Mouse (Mus musculus) MEL (cell line): Measurements from ENCODE around the gene Dynlt1f. TPM values are rescaled to one million over a fixed set of nuclear protein-coding genes. Genes with fewer than 3 reads are reported as not detected.
"Not testable (repeated sequence)": the region's sequence is repeated elsewhere in the genome, so short reads cannot be mapped to it uniquely, and the experiment has no call there.

Experiments used
- DNase-seq: peaks from one replicate; pipeline ENCODE4 v3.0.0; 2011; ENCODE audit warnings: low read depth, low spot score
- H3K27ac ChIP-seq: 2 replicates; pipeline ENCODE4 v1.5.1; 2012; ENCODE audit warnings: low read depth, mild to moderate bottlenecking, control low read depth, low read length, moderate library complexity; ENCODE audit not compliant: control insufficient read depth
- H3K27me3 ChIP-seq, 2 experiments: fragments of 150-350 bp in 1 of 2; sonication (generic) in 1 of 2; 2 replicates each; pipeline ENCODE4 v1.6.1; 2012; ENCODE audit warnings: low read length in 2 of 2, mild to moderate bottlenecking in 2 of 2, improper control_type of control experiment in 1 of 2, moderate library complexity in 1 of 2; ENCODE audit not compliant: insufficient read depth in 2 of 2, control insufficient read depth in 1 of 2
- H3K36me3 ChIP-seq, 2 experiments: 2 replicates each; pipeline ENCODE4 v1.6.1; 2012 to 2014; ENCODE audit warnings: low read length in 2 of 2, improper control_type of control experiment in 1 of 2, inconsistent platforms in 1 of 2, mild to moderate bottlenecking in 1 of 2; ENCODE audit not compliant: insufficient read depth in 2 of 2, control insufficient read depth in 1 of 2
- H3K4me1 ChIP-seq, 2 experiments: fragments of 150-350 bp in 1 of 2; sonication (generic) in 1 of 2; 2 replicates each; pipeline ENCODE4 v1.6.1; 2012; ENCODE audit warnings: low read length in 2 of 2, improper control_type of control experiment in 1 of 2, mild to moderate bottlenecking in 1 of 2; ENCODE audit not compliant: insufficient read depth in 2 of 2, control insufficient read depth in 1 of 2
- H3K4me3 ChIP-seq, 2 experiments: fragments of 150-350 bp in 1 of 2; sonication (generic) in 1 of 2; 2 replicates each; pipeline ENCODE4 v1.5.1; 2012; ENCODE audit warnings: low read depth in 2 of 2, low read length in 2 of 2, mild to moderate bottlenecking in 2 of 2, moderate library complexity in 2 of 2, control low read depth in 1 of 2, improper control_type of control experiment in 1 of 2; ENCODE audit not compliant: control insufficient read depth in 1 of 2, insufficient read depth in 1 of 2
- H3K79me2 ChIP-seq: 2 replicates; pipeline ENCODE4 v1.6.1; 2012; ENCODE audit warnings: mild to moderate bottlenecking, low read length, moderate library complexity; ENCODE audit not compliant: control insufficient read depth, poor library complexity, insufficient read depth
- H3K9ac ChIP-seq: 2 replicates; pipeline ENCODE4 v1.6.1; 2012; ENCODE audit warnings: low read depth, mild to moderate bottlenecking, control low read depth, low read length, moderate library complexity; ENCODE audit not compliant: control insufficient read depth, poor library complexity, severe bottlenecking
- H3K9me3 ChIP-seq: fragments of 150-350 bp; sonication (generic); replicated peaks from 2 replicates; pipeline ENCODE4 v1.6.1; 2012; ENCODE audit warnings: mild to moderate bottlenecking, low read length, improper control_type of control experiment, moderate library complexity; ENCODE audit not compliant: insufficient read depth
- CHD1 ChIP-seq: IDR thresholded peaks from 2 replicates; pipeline ENCODE4 v1.6.1; 2012; ENCODE audit warnings: low read depth, mild to moderate bottlenecking, inconsistent platforms, low read length, improper control_type of control experiment
- CTCF ChIP-seq, 3 experiments: IDR thresholded peaks in 2 of 3; conservative IDR thresholded peaks in 1 of 3; 2 replicates each; pipeline ENCODE4 v1.5.1; 2011 to 2012; ENCODE audit warnings: low read length in 3 of 3, low read depth in 2 of 3, mild to moderate bottlenecking in 2 of 3, improper control_type of control experiment in 1 of 3, inconsistent platforms in 1 of 3, mixed read lengths in 1 of 3, moderate library complexity in 1 of 3; ENCODE audit not compliant: control insufficient read depth in 1 of 3, insufficient read depth in 1 of 3, poor library complexity in 1 of 3, severe bottlenecking in 1 of 3
- GABPA ChIP-seq: IDR thresholded peaks from 2 replicates; pipeline ENCODE4 v1.6.1; 2012; ENCODE audit warnings: low read depth, mild to moderate bottlenecking, inconsistent platforms, low read length, improper control_type of control experiment, moderate library complexity
- GATA1 ChIP-seq: IDR thresholded peaks from 2 replicates; pipeline ENCODE4 v1.6.1; 2011; ENCODE audit warnings: low read depth, low read length, improper control_type of control experiment
- HCFC1 ChIP-seq: IDR thresholded peaks from 2 replicates; pipeline ENCODE4 v1.6.1; 2012; ENCODE audit warnings: low read depth, mild to moderate bottlenecking, inconsistent platforms, low read length, improper control_type of control experiment, moderate library complexity
- NELFE ChIP-seq: IDR thresholded peaks from 2 replicates; pipeline ENCODE4 v1.6.1; 2011; ENCODE audit warnings: low read depth, low read length, improper control_type of control experiment
- NRF1 ChIP-seq: IDR thresholded peaks from 2 replicates; pipeline ENCODE4 v1.6.1; 2014; ENCODE audit warnings: low read depth, mild to moderate bottlenecking, inconsistent platforms, low read length, improper control_type of control experiment, moderate library complexity; ENCODE audit not compliant: poor library complexity, insufficient read depth, severe bottlenecking
- POLR2A ChIP-seq, 2 experiments: IDR thresholded peaks; 2 replicates each; pipeline ENCODE4 v1.6.1; 2011 to 2012; ENCODE audit warnings: low read length in 2 of 2, mild to moderate bottlenecking in 2 of 2, control low read depth in 1 of 2, improper control_type of control experiment in 1 of 2, low read depth in 1 of 2, moderate library complexity in 1 of 2; ENCODE audit not compliant: control insufficient read depth in 1 of 2, insufficient read depth in 1 of 2, poor library complexity in 1 of 2
- POLR2AphosphoS5 ChIP-seq: IDR thresholded peaks from 2 replicates; pipeline ENCODE4 v1.6.1; 2012; ENCODE audit warnings: low read depth, borderline replicate concordance, mild to moderate bottlenecking, inconsistent platforms, low read length, moderate library complexity, mixed read lengths
- RCOR1 ChIP-seq: IDR thresholded peaks from 2 replicates; pipeline ENCODE4 v1.6.1; 2012; ENCODE audit warnings: low read depth, mild to moderate bottlenecking, inconsistent platforms, low read length, improper control_type of control experiment
- TBP ChIP-seq: IDR thresholded peaks from 2 replicates; pipeline ENCODE4 v1.8.0; 2011; ENCODE audit warnings: low read depth, low read length, improper control_type of control experiment
- ZC3H11A ChIP-seq: IDR thresholded peaks from 2 replicates; pipeline ENCODE4 v1.6.1; 2012; ENCODE audit warnings: low read depth, mild to moderate bottlenecking, inconsistent platforms, low read length, improper control_type of control experiment
- ZNF384 ChIP-seq: IDR thresholded peaks from 2 replicates; pipeline ENCODE4 v1.6.1; 2012; ENCODE audit warnings: low read depth, mild to moderate bottlenecking, inconsistent platforms, low read length, improper control_type of control experiment
- polyA plus RNA-seq, 2 experiments: library from polyadenylated mRNA; stranded (reverse) in 1 of 2; unstranded in 1 of 2; fragments of >175 nt in 1 of 2; fragments of >200 nt in 1 of 2; gene quantifications; 2 replicates each; pipeline versions ENCODE4 v1.2.1 to v1.2.4; 2012; ENCODE audit warnings: low replicate concordance in 2 of 2, low read depth in 1 of 2; ENCODE audit not compliant: insufficient read length in 2 of 2, insufficient read depth in 1 of 2, missing spikeins in 1 of 2
- total RNA-seq: library from RNA; depleted of rRNA; stranded (reverse); fragments of 300-350 nt; gene quantifications from 2 replicates; pipeline ENCODE4 v1.2.3, GENCODE M21; 2012

Dynlt1f gene
- total and polyA plus RNA-seq, 3 experiments: 108 to 148 TPM; not detected in 1

DNA sequence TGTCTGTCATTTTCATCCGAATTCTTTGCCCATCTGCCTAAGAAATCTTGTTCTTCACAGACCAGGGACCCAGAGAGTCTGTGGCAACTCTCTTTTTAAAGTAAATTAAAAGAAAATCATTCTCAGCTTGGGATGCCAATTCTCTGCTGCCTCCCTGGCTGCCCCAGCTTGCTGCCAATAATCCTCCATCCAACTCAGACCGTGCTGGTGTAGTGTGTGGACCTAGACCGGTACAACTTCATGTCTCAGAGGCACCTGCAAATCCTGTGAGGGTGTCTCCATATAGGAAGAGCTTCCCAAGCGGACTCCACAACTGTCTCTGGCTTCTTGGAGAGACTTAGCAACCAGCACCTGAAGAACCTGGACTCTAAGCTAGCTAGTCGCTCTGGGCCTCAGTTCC, 18.8 kb downstream of the Dynlt1f start:
- Histone ChIP-seq H3K4me3 (no peak overlapping the region), H3K36me3 (peaks cover 0 to 1% of the 10 kb centered on the region in 2 experiments; a peak in 1 of 4 replicates), H3K9me3 (no peaks in the 10 kb centered on the region), H3K4me1 (no peaks in the 10 kb centered on the region), H3K9ac (no peak overlapping the region), H3K27ac (no peak overlapping the region), H3K27me3 (no peaks in the 10 kb centered on the region), H3K79me2 (no peaks in the 10 kb centered on the region)
- DNase-seq: no peak
- TF ChIP-seq POLR2A (IDR thresholded peaks at IDR 0.05; ENCODE audit: control insufficient read depth in 1 of 2, insufficient read depth in 1 of 2, low read depth in 1 of 2, low read length in 2 of 2, poor library complexity in 1 of 2) (no peak), RCOR1 (no peak), GABPA (no peak), ZC3H11A (no peak), HCFC1 (no peak), CHD1 (no peak), TBP (no peak), ZNF384 (no peak), POLR2AphosphoS5 (no peak), GATA1 (no peak), NELFE (no peak), CTCF (IDR thresholded peaks at IDR 0.05 in 2 of 3, conservative IDR thresholded peaks at IDR 0.05 in 1 of 3; ENCODE audit: control insufficient read depth in 1 of 3, insufficient read depth in 1 of 3, low read depth in 2 of 3, low read length in 3 of 3, poor library complexity in 1 of 3, severe bottlenecking in 1 of 3) (no peak), NRF1 (no peak)

- not testable (repeated sequence) for DNase-seq, H3K4me3 ChIP-seq, H3K4me1 ChIP-seq, H3K79me2 ChIP-seq, H3K27me3 ChIP-seq, H3K9me3 ChIP-seq, H3K36me3 ChIP-seq, H3K27ac ChIP-seq, H3K9ac ChIP-seq
These were observed 19.9 kb downstream of the Dynlt1f start for GRCm38 (mm10) chr17:6635781-6636180.

DNA sequence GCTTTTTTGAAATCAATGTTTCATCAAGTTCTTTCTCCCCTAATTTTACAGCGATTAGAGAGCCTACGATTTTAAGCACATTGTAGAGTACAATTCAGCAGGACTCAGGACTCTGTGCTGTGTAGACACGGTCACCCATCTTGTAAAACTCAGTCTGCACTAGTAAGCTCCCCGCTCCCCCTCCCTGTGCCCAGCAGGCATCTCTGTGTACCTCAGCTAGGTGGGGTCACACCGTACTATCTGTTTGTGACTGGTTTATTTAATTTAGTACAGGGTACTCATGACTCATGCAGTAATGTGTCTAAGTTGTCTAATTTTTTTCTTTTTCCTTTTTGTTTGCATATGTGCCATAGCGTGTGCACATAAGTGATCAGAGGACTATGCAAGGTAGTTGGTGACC, 22.9 kb downstream of the Dynlt1f start:
- not testable (repeated sequence) for H3K9me3 ChIP-seq, H3K4me3 ChIP-seq, H3K9ac ChIP-seq, H3K4me1 ChIP-seq, H3K36me3 ChIP-seq, H3K27ac ChIP-seq, H3K27me3 ChIP-seq, H3K79me2 ChIP-seq, DNase-seq

- DNase-seq, H3K4me3 ChIP-seq, H3K36me3 ChIP-seq, H3K27ac ChIP-seq, H3K9me3 ChIP-seq, H3K4me1 ChIP-seq, H3K79me2 ChIP-seq, H3K27me3 ChIP-seq, H3K9ac ChIP-seq: not testable (repeated sequence)
These were observed 25.3 kb downstream of the Dynlt1f start for GRCm38 (mm10) chr17:6630398-6630797.

- H3K36me3 ChIP-seq, H3K9ac ChIP-seq, H3K27me3 ChIP-seq: not testable (repeated sequence)
These were observed 30.7 kb downstream of the Dynlt1f start for GRCm38 (mm10) chr17:6624926-6625558.

More at GRCm38 (mm10) chr17:6624926-6625558, 30.7 kb downstream of the Dynlt1f start:
- not testable (repeated sequence) for DNase-seq, H3K4me3 ChIP-seq, H3K4me1 ChIP-seq, H3K9me3 ChIP-seq, H3K79me2 ChIP-seq, H3K27ac ChIP-seq
